Mouse (Mus musculus): ENCODE data around the gene Nckipsd.

- no peak for TF ChIP-seq CTCF (IDR thresholded peaks at IDR 0.05; ENCODE audit: borderline replicate concordance, insufficient read depth, low read length)
- no peak for TF ChIP-seq POLR2A (IDR thresholded peaks at IDR 0.05; ENCODE audit: low read depth, low read length)
Observed at GRCm38 (mm10) chr9:108806831-108807230, 1.3 kb upstream of the Nckipsd start.

All from embryonic fibroblast, embryonic 13.5 days (primary cell).